Mouse (Mus musculus): ENCODE measurements around the gene Spag4.
"Not testable (repeated sequence)": the region's sequence is repeated elsewhere in the genome, so short reads cannot be mapped to it uniquely, and the experiment has no call there.

Spag4 gene

DNA sequence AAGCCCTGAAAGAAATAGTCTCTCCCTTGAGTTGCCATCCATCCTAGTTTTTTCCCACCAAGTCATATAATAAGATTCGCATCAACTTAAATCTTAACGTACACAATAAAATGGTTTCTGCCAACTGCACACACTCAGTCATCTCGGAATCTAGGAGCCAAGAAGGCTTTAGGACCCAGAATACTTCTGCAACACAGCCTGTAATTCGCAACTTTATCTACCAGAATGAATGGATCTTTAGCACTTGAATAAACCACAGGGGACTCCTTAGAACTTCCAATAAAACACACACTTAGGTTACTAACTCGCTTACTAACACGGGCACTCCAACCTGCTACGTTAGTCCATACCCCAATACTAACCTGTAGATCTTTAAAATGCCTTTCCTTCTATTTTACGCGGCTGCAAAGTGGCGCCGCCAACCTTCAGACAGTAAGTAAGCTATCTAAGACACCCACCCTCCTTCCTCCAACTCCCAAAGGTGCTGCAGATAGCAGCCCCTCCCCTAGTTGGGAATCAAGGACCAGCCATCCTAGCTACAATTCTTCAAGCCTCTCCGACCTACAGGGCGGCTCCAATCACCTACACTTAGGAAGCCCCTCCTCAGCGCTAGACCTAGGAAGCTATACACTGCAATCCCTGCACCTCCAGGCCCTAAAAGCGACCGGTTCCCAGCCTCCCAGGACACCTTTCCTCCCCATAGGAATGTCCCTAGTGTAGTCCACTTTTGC is 45.8 kb downstream of the Spag4 start:
- DNase-seq, result no peak

DNA sequence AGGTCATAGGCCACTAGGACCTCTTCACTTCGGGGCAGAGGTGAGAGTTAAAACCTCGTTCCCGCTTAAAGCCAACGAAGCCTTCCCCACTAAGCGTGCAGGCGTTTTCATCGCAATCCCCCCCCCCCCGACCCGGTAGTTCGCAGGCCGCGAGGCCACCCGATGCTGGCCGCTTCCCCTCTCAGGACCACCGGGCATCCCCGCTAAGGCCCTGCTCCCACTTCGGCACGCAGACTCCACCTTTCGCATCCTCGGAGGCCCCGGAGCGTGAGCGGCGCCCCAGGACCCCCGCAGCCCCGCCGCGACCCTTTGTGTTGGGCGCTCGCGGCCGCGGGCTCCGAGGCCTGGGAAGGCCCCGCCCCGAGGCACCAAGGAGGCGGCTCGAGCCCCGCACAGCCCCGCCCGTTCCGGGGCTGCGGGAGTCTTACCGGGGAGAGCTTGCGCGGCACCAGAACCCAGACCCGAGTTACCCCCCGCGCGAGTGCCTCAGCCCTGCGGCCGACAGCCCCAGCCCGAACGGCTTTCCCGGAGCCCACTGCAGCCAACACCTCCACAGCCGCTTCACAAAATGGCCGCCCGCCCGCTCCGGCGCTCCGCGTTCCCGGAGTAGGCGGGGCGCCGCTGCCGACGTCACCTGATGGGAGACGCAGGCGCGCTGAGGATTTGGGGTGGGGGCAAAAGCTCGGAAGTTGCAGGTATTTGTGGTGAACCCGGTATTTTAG is 46.5 kb downstream of the Spag4 start, which contains the start of the genes Cpne1 and Rbm12:
Gene Cpne1, minus strand, starts transcription at position 608 of the 722 bp plus-strand sequence.
Gene Rbm12, minus strand, starts transcription at position 621 of the 722 bp plus-strand sequence.
- DNase-seq, result peak; percentile 93

DNA sequence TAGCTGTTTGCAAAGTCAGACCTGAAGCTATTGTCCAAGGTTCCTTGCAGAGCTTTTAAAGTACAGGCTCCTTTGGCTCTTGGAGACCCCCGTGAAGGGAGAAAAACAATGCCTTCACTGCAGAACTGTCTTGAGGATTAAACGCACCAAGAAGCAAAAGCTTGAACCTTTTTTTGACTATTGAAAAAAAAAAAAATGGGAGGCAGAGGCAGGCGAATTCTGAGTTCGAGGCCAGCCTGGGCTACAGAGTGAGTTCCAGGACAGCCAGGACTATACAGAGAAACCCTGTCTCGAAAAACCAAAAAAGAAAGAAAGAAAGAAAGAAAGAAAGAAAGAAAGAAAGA is 47.1 kb downstream of the Spag4 start:
- not testable (repeated sequence) for DNase-seq

DNA sequence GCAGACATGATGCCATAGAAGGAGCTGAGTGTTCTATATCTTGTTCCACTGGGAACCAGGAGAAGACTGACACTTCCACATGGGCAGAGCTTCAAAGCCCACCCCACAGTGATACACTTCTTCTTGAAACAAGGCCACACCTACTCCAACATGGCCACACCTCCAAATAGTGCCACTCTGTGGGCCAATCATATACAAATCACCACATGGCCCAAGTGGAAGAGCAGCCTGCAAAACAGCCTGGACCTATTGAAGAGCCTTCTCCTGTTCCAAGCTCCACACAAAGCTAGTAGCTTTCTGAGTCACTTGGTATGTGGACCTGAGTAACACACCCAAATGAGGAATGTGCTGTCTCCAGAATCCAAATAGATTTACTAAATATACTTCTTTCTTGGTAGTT is 54.6 kb downstream of the Spag4 start:
- DNase-seq, result no peak
